Mouse (Mus musculus) forebrain, postnatal 0 days (tissue): Measurements from ENCODE around the gene Gpr62. TPM values are rescaled to one million over a fixed set of nuclear protein-coding genes. Genes with fewer than 3 reads are reported as not detected.

ENCODE experiments used
- ATAC-seq: fragments of 200-750 bp; cut with Nextera tagmentation; 2 replicates; pipeline ENCODE4 v1.8.0; 2017; ENCODE audit warnings: mild to moderate bottlenecking, moderate library complexity
- DNase-seq: peaks from one replicate; pipeline ENCODE4 v3.0.0-alpha.2; 2015
- H3K27ac ChIP-seq: fragments of 300-500 bp; sonication (generic); 2 replicates; pipeline ENCODE4 v1.5.1; 2014; ENCODE audit warnings: low read depth, mild to moderate bottlenecking, antibody characterized with exemption, low read length, moderate library complexity, mixed read lengths
- H3K27me3 ChIP-seq: fragments of 300-500 bp; sonication (generic); 2 replicates; pipeline ENCODE4 v1.6.1; 2014; ENCODE audit warnings: mild to moderate bottlenecking, low read length, mixed read lengths; ENCODE audit not compliant: insufficient read depth
- H3K36me3 ChIP-seq: fragments of 300-500 bp; sonication (generic); 2 replicates; pipeline ENCODE4 v1.6.1; 2014; ENCODE audit warnings: mild to moderate bottlenecking, moderate library complexity; ENCODE audit not compliant: insufficient read depth
- H3K4me1 ChIP-seq: fragments of 300-500 bp; sonication (generic); 2 replicates; pipeline ENCODE4 v1.6.1; 2014; ENCODE audit warnings: antibody characterized with exemption; ENCODE audit not compliant: insufficient read depth
- H3K4me2 ChIP-seq: fragments of 300-500 bp; sonication (generic); 2 replicates; pipeline ENCODE4 v1.6.1; 2014; ENCODE audit warnings: low read depth, mild to moderate bottlenecking, moderate library complexity
- H3K4me3 ChIP-seq: fragments of 300-500 bp; sonication (generic); 2 replicates; pipeline ENCODE4 v1.5.1; 2014; ENCODE audit warnings: low read depth, low read length, mixed read lengths
- H3K9ac ChIP-seq: fragments of 300-500 bp; sonication (generic); 2 replicates; pipeline ENCODE4 v1.6.1; 2014; ENCODE audit warnings: mild to moderate bottlenecking
- H3K9me3 ChIP-seq: fragments of 300-500 bp; sonication (generic); 2 replicates; pipeline ENCODE4 v1.6.1; 2016; ENCODE audit warnings: low read length
- CTCF ChIP-seq: sonication (generic); IDR thresholded peaks from 2 replicates; pipeline ENCODE4 v1.5.1; 2016; ENCODE audit warnings: antibody characterized with exemption, control low read depth, low read depth
- WGBS: fragments of 180-500 bp; shearing (Covaris S2); extraction: QIAGEN DNeasy Blood & Tissue Kit; methylation state at CpG from one replicate; pipeline ENCODE4 v1.1.7; 2014; 5-methylcytosine and 5-hydroxymethylcytosine counted together
- polyA plus RNA-seq: library from polyadenylated mRNA; unstranded; fragments of >200 nt; fragmentation: Nextera tagmentation; extraction: Ambion mirVana; gene quantifications from 2 replicates; pipeline ENCODE4 v1.2.1, GENCODE M21; 2015
- total RNA-seq: library from RNA; depleted of rRNA; stranded (reverse); fragments of >200 nt; gene quantifications from 2 replicates; pipeline ENCODE4 v1.2.3, GENCODE M21; 2014

Gene Gpr62
- total and polyA plus RNA-seq, 2 experiments from 2014 or later, result 1.8 to 3.0 TPM

- ATAC-seq, result no peak
- no peak overlapping the region for H3K9ac ChIP-seq
- no peak overlapping the region for H3K4me3 ChIP-seq
- DNase-seq, result no peak
- no peaks in the 10 kb centered on the region for H3K27me3 ChIP-seq
- peaks cover 9% of the 10 kb centered on the region; the same call in 1 of the 2 replicates for H3K4me1 ChIP-seq
- peaks cover 37% of the 10 kb centered on the region for H3K36me3 ChIP-seq
- H3K27ac ChIP-seq, result no peak overlapping the region
- no peaks in the 10 kb centered on the region for H3K9me3 ChIP-seq
- WGBS, result 92% methylated on average over 12 of the region's 12 CpGs
- no peak for TF ChIP-seq CTCF
- H3K4me2 ChIP-seq, result no peak overlapping the region
Measured at GRCm38 (mm10) chr9:106462430-106462800, 3.3 kb downstream of the Gpr62 start.

GRCm38 (mm10) chr9:106461641-106462429, 3.9 kb downstream of the Gpr62 start:
- H3K9me3 ChIP-seq, result no peaks in the 10 kb centered on the region
- no peak overlapping the region for H3K4me2 ChIP-seq
- no peak for ATAC-seq
- no peak overlapping the region for H3K27ac ChIP-seq
- no peak for TF ChIP-seq CTCF
- no peak overlapping the region for H3K9ac ChIP-seq
- 82% methylated on average over 16 of the region's 16 CpGs for WGBS
- H3K4me1 ChIP-seq, result peaks cover 15% of the 10 kb centered on the region
- H3K36me3 ChIP-seq, result peaks cover 37% of the 10 kb centered on the region
- H3K4me3 ChIP-seq, result no peak overlapping the region
- no peaks in the 10 kb centered on the region for H3K27me3 ChIP-seq
- DNase-seq, result no peak

- Histone ChIP-seq H3K27ac (no peak overlapping the region), H3K27me3 (no peaks in the 10 kb centered on the region), H3K9ac (no peak overlapping the region), H3K4me1 (peaks cover 23% of the 10 kb centered on the region), H3K4me2 (no peak overlapping the region), H3K4me3 (no peak overlapping the region), H3K36me3 (peaks cover 37% of the 10 kb centered on the region), H3K9me3 (no peaks in the 10 kb centered on the region)
- 87% methylated on average over 9 of the region's 9 CpGs for WGBS
- no peak for ATAC-seq
- no peak for DNase-seq
- TF ChIP-seq CTCF, result no peak
Measured at GRCm38 (mm10) chr9:106461026-106461415, 4.7 kb downstream of the Gpr62 start.

- no peaks in the 10 kb centered on the region for H3K27me3 ChIP-seq
- TF ChIP-seq CTCF, result no peak
- H3K36me3 ChIP-seq, result peaks cover 37% of the 10 kb centered on the region
- H3K4me1 ChIP-seq, result peaks cover 24% of the 10 kb centered on the region
- no peak overlapping the region for H3K9ac ChIP-seq
- 73% methylated on average over 18 of the region's 18 CpGs for WGBS
- H3K4me3 ChIP-seq, result no peak overlapping the region
- H3K27ac ChIP-seq, result no peak overlapping the region
- no peaks in the 10 kb centered on the region for H3K9me3 ChIP-seq
- ATAC-seq (no peak), DNase-seq (no peak)
- no peak overlapping the region for H3K4me2 ChIP-seq
Measured at GRCm38 (mm10) chr9:106460401-106461025, 5.2 kb downstream of the Gpr62 start.

- peaks cover 22% of the 10 kb centered on the region for H3K4me1 ChIP-seq
- ATAC-seq, result no peak
- no peak overlapping the region for H3K9ac ChIP-seq
Measured at GRCm38 (mm10) chr9:106459946-106460345, 5.8 kb downstream of the Gpr62 start.

GRCm38 (mm10) chr9:106457920-106458319, 7.8 kb downstream of the Gpr62 start:
- Histone ChIP-seq H3K27ac (no peak overlapping the region; the same call in 1 of the 2 replicates), H3K9ac (0 out of 2 replicates have a peak overlapping the region, but pooled peaks have one; percentile 35), H3K4me3 (no peak overlapping the region), H3K4me2 (no peak overlapping the region), H3K27me3 (no peaks in the 10 kb centered on the region), H3K9me3 (no peaks in the 10 kb centered on the region), H3K36me3 (peaks cover 20% of the 10 kb centered on the region), H3K4me1 (peaks cover 24% of the 10 kb centered on the region)
- DNase-seq (no peak), ATAC-seq (no peak)
- TF ChIP-seq CTCF, result no peak
- 42% methylated on average over 5 of the region's 5 CpGs for WGBS

More at GRCm38 (mm10) chr9:106459946-106460345, 5.8 kb downstream of the Gpr62 start:
- Histone ChIP-seq H3K4me2 (no peak overlapping the region), H3K27me3 (no peaks in the 10 kb centered on the region), H3K27ac (no peak overlapping the region), H3K36me3 (peaks cover 37% of the 10 kb centered on the region), H3K9me3 (no peaks in the 10 kb centered on the region), H3K4me3 (no peak overlapping the region)
- TF ChIP-seq CTCF, result no peak
- DNase-seq, result no peak
- 81% methylated on average over 15 of the region's 15 CpGs for WGBS

- peaks cover 15% of the 10 kb centered on the region for H3K36me3 ChIP-seq
- DNase-seq, result no peak
- no peak for TF ChIP-seq CTCF
- no peak overlapping the region for H3K4me3 ChIP-seq
- peak overlapping the region; percentile 57 for H3K27ac ChIP-seq
- WGBS, result 47% methylated on average over 9 of the region's 9 CpGs
- ATAC-seq, result no peak
- peak overlapping the region; percentile 35; the same call in 1 of the 2 replicates for H3K9ac ChIP-seq
- H3K9me3 ChIP-seq, result no peaks in the 10 kb centered on the region
- H3K4me1 ChIP-seq, result peaks cover 29% of the 10 kb centered on the region
- no peaks in the 10 kb centered on the region for H3K27me3 ChIP-seq
- peak overlapping the region; percentile 97 for H3K4me2 ChIP-seq
Measured at GRCm38 (mm10) chr9:106457163-106457559, 8.6 kb downstream of the Gpr62 start.
